Mouse (Mus musculus) heart, embryonic 11.5 days (tissue): ENCODE data around the gene Gkap1. TPM values are rescaled to one million over a fixed set of nuclear protein-coding genes. Genes with fewer than 3 reads are reported as not detected.
A peak's percentile ranks its signal among the peaks of the same experiment; 100 is the strongest.

Source experiments
- ATAC-seq: fragments of 200-750 bp; cut with Nextera tagmentation; replicated peaks from 2 replicates; pipeline ENCODE4 v1.8.0; 2017; ENCODE audit warnings: moderate library complexity; ENCODE audit not compliant: insufficient number of reproducible peaks, low FRiP score, low TSS enrichment
- H3K27ac ChIP-seq: fragments of 300-500 bp; sonication (generic); 2 replicates; pipeline ENCODE4 v1.5.1; 2014; ENCODE audit warnings: mild to moderate bottlenecking, low read depth, low read length
- H3K27me3 ChIP-seq: fragments of 300-500 bp; sonication (generic); 2 replicates; pipeline ENCODE4 v1.6.1; 2014; ENCODE audit warnings: mild to moderate bottlenecking, low read length, mixed read lengths; ENCODE audit not compliant: control insufficient read depth, insufficient read depth
- H3K36me3 ChIP-seq: fragments of 300-500 bp; sonication (generic); 2 replicates; pipeline ENCODE4 v1.6.1; 2014; ENCODE audit warnings: mild to moderate bottlenecking, low read length, moderate library complexity, mixed read lengths; ENCODE audit not compliant: control insufficient read depth, insufficient read depth
- H3K4me1 ChIP-seq: fragments of 300-500 bp; sonication (generic); 2 replicates; pipeline ENCODE4 v1.6.1; 2014; ENCODE audit warnings: low read length; ENCODE audit not compliant: control insufficient read depth, insufficient read depth
- H3K4me2 ChIP-seq: fragments of 300-500 bp; sonication (generic); 2 replicates; pipeline ENCODE4 v1.6.1; 2014; ENCODE audit warnings: mild to moderate bottlenecking, moderate library complexity
- H3K4me3 ChIP-seq: fragments of 300-500 bp; sonication (generic); 2 replicates; pipeline ENCODE4 v1.5.1; 2014; ENCODE audit warnings: low read depth, low read length
- H3K9ac ChIP-seq: fragments of 300-500 bp; sonication (generic); 2 replicates; pipeline ENCODE4 v1.6.1; 2014; ENCODE audit warnings: mild to moderate bottlenecking, low read depth, low read length, moderate library complexity
- H3K9me3 ChIP-seq: fragments of 300-500 bp; sonication (generic); replicated peaks from 2 replicates; pipeline ENCODE4 v1.6.1; 2016; ENCODE audit warnings: low read length; ENCODE audit not compliant: control insufficient read depth
- WGBS: fragments of 180-500 bp; shearing (Covaris S2); extraction: QIAGEN DNeasy Blood & Tissue Kit; methylation state at CpG from one replicate; pipeline ENCODE4 v1.1.7; 2014; ENCODE audit not compliant: insufficient replicate concordance; 5-methylcytosine and 5-hydroxymethylcytosine counted together
- polyA plus RNA-seq: library from polyadenylated mRNA; unstranded; fragments of >200 nt; fragmentation: Nextera tagmentation; extraction: Ambion mirVana; gene quantifications from 2 replicates; pipeline ENCODE4 v1.2.1, GENCODE M21; 2014

Gkap1 gene
- polyA plus RNA-seq, 1 experiment from 2014 or later: 22.7 TPM

- H3K27ac ChIP-seq: no peak overlapping the region
- WGBS: 80% methylated on average over 5 of the region's 5 CpGs
- H3K27me3 ChIP-seq: no peaks in the 10 kb centered on the region
- H3K4me2 ChIP-seq: no peak overlapping the region
- no peak overlapping the region for H3K4me3 ChIP-seq
- H3K9ac ChIP-seq: no peak overlapping the region
- peaks cover 9% of the 10 kb centered on the region for H3K36me3 ChIP-seq
- H3K4me1 ChIP-seq: no peaks in the 10 kb centered on the region
- ATAC-seq: no peak
- H3K9me3 ChIP-seq: no peaks in the 10 kb centered on the region
Measured at GRCm38 (mm10) chr13:58248957-58249356, 26.5 kb downstream of the Gkap1 start.

GRCm38 (mm10) chr13:58236536-58236935 is 39.0 kb downstream of the Gkap1 start:
- H3K27ac ChIP-seq: no peak overlapping the region
- 88% methylated on average over 7 of the region's 7 CpGs for WGBS
- no peak overlapping the region for H3K9ac ChIP-seq
- no peak overlapping the region for H3K4me3 ChIP-seq
- no peaks in the 10 kb centered on the region for H3K9me3 ChIP-seq
- peaks cover 5% of the 10 kb centered on the region for H3K36me3 ChIP-seq
- no peak for ATAC-seq
- no peaks in the 10 kb centered on the region for H3K4me1 ChIP-seq
- no peaks in the 10 kb centered on the region for H3K27me3 ChIP-seq
- no peak overlapping the region for H3K4me2 ChIP-seq

GRCm38 (mm10) chr13:58232611-58233010 is 42.9 kb downstream of the Gkap1 start:
- H3K4me1 ChIP-seq: no peaks in the 10 kb centered on the region
- H3K9ac ChIP-seq: no peak overlapping the region
- H3K4me3 ChIP-seq: no peak overlapping the region
- H3K9me3 ChIP-seq: no peaks in the 10 kb centered on the region
- no peaks in the 10 kb centered on the region for H3K27me3 ChIP-seq
- ATAC-seq: no peak
- peaks cover 2% of the 10 kb centered on the region; the same call in 1 of the 2 replicates for H3K36me3 ChIP-seq
- WGBS: 37% methylated on average over 5 of the region's 5 CpGs
- H3K4me2 ChIP-seq: no peak overlapping the region
- H3K27ac ChIP-seq: no peak overlapping the region

- H3K9ac ChIP-seq: no peak overlapping the region
- H3K36me3 ChIP-seq: peaks cover 2% of the 10 kb centered on the region; the same call in 1 of the 2 replicates
- ATAC-seq: no peak
- no peak overlapping the region for H3K4me3 ChIP-seq
- no peak overlapping the region for H3K27ac ChIP-seq
- 87% methylated on average over 8 of the region's 8 CpGs for WGBS
- H3K27me3 ChIP-seq: no peaks in the 10 kb centered on the region
- H3K4me1 ChIP-seq: no peaks in the 10 kb centered on the region
- no peaks in the 10 kb centered on the region for H3K9me3 ChIP-seq
- no peak overlapping the region for H3K4me2 ChIP-seq
Measured at GRCm38 (mm10) chr13:58232070-58232469, 43.4 kb downstream of the Gkap1 start.

GRCm38 (mm10) chr13:58228624-58229023 is 46.9 kb downstream of the Gkap1 start:
- Histone ChIP-seq H3K4me1 (no peaks in the 10 kb centered on the region), H3K36me3 (no peaks in the 10 kb centered on the region), H3K27ac (no peak overlapping the region), H3K4me3 (no peak overlapping the region), H3K4me2 (no peak overlapping the region), H3K9me3 (no peaks in the 10 kb centered on the region), H3K9ac (no peak overlapping the region), H3K27me3 (no peaks in the 10 kb centered on the region)
- 51% methylated on average over 2 of the region's 2 CpGs for WGBS
- no peak for ATAC-seq

- WGBS: 73% methylated on average over 8 of the region's 8 CpGs
Measured at GRCm38 (mm10) chr13:58225694-58226093, 49.8 kb downstream of the Gkap1 start.

GRCm38 (mm10) chr13:58220206-58220605 is 55.3 kb downstream of the Gkap1 start:
- no peaks in the 10 kb centered on the region for H3K27me3 ChIP-seq
- H3K36me3 ChIP-seq: no peaks in the 10 kb centered on the region
- no peak for ATAC-seq
- no peak overlapping the region for H3K9ac ChIP-seq
- no peak overlapping the region for H3K4me2 ChIP-seq
- 78% methylated on average over 3 of the region's 3 CpGs for WGBS
- no peaks in the 10 kb centered on the region for H3K9me3 ChIP-seq
- no peak overlapping the region for H3K4me3 ChIP-seq
- peaks cover 6% of the 10 kb centered on the region; the same call in 1 of the 2 replicates for H3K4me1 ChIP-seq
- no peak overlapping the region for H3K27ac ChIP-seq

More at GRCm38 (mm10) chr13:58225694-58226093, 49.8 kb downstream of the Gkap1 start:
- no peak overlapping the region for H3K27ac ChIP-seq
- H3K9me3 ChIP-seq: no peaks in the 10 kb centered on the region
- no peaks in the 10 kb centered on the region for H3K27me3 ChIP-seq
- no peak overlapping the region for H3K4me2 ChIP-seq
- no peaks in the 10 kb centered on the region for H3K4me1 ChIP-seq
- no peak for ATAC-seq
- H3K36me3 ChIP-seq: no peaks in the 10 kb centered on the region
- H3K9ac ChIP-seq: no peak overlapping the region
- H3K4me3 ChIP-seq: no peak overlapping the region

- Histone ChIP-seq H3K4me1 (peaks cover 21% of the 10 kb centered on the region), H3K4me3 (no peak overlapping the region), H3K36me3 (no peaks in the 10 kb centered on the region), H3K4me2 (no peak overlapping the region), H3K9me3 (no peaks in the 10 kb centered on the region), H3K27me3 (no peaks in the 10 kb centered on the region), H3K9ac (no peak overlapping the region), H3K27ac (no peak overlapping the region)
- WGBS: 80% methylated on average over 2 of the region's 2 CpGs
- ATAC-seq: no peak
Measured at GRCm38 (mm10) chr13:58217536-58217935, 58.0 kb downstream of the Gkap1 start.

GRCm38 (mm10) chr13:58216395-58216794 is 59.1 kb downstream of the Gkap1 start:
- no peaks in the 10 kb centered on the region for H3K9me3 ChIP-seq
- H3K4me2 ChIP-seq: peak overlapping the region; percentile 94
- peak overlapping the region; percentile 98; the same call in 1 of the 2 replicates for H3K9ac ChIP-seq
- peak overlapping the region; percentile 100 for H3K4me3 ChIP-seq
- ATAC-seq: no peak
- WGBS: 85% methylated on average over 9 of the region's 9 CpGs
- H3K4me1 ChIP-seq: peaks cover 21% of the 10 kb centered on the region
- H3K36me3 ChIP-seq: no peaks in the 10 kb centered on the region
- H3K27me3 ChIP-seq: no peaks in the 10 kb centered on the region
- H3K27ac ChIP-seq: no peak overlapping the region
